Mouse (Mus musculus) lung, postnatal 0 days (tissue): Measurements from ENCODE around the gene Inip.

Experiments
- CTCF ChIP-seq: IDR thresholded peaks from 2 replicates; pipeline ENCODE4 v1.5.1; 2016; ENCODE audit warnings: antibody characterized with exemption, mild to moderate bottlenecking
- EP300 ChIP-seq: IDR thresholded peaks from 2 replicates; pipeline ENCODE4 v1.6.1; 2016; ENCODE audit warnings: antibody characterized with exemption, mild to moderate bottlenecking, control low read depth

GRCm38 (mm10) chr4:59803358-59803757, 2.0 kb upstream of the Inip start:
- TF ChIP-seq CTCF (no peak), EP300 (no peak)
